Mouse (Mus musculus): ENCODE measurements around the gene Cd99l2. TPM values are rescaled to one million over a fixed set of nuclear protein-coding genes. Genes with fewer than 3 reads are reported as not detected.

The Cd99l2 gene
- polyA plus RNA-seq, 1 experiment from 2014 or later: 17.0 TPM

DNA sequence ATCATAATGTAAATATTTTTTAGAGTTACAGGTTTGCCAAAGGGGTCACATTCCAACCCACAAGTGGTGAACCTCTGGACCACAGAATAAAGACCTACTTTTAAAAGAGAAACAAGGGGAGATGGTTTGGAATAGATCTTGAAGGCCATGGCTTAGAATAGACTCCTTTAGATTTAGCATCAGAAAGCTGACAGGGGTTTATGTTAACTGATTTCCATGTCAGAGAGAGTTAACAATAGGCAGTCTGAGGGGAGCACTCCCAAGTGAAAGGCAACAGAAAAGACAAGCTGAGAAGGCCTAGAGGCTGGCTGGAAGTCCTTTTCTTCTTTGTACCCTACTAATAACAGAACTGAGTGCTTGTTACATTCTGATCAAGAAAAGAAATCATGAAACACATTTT, 86.4 kb downstream of the Cd99l2 start:
- DNase-seq (ENCODE audit: low spot score): no peak
- Histone ChIP-seq H3K27me3 (replicated peaks; ENCODE audit: insufficient read depth, low read length) (no peaks in the 10 kb centered on the region), H3K4me2 (replicated peaks; ENCODE audit: low read depth, low read length) (no peak overlapping the region), H3K4me3 (ENCODE audit: low read depth, low read length) (no peak overlapping the region), H3K4me1 (ENCODE audit: insufficient read depth, low read depth, low read length) (no peaks in the 10 kb centered on the region), H3K9ac (replicated peaks; ENCODE audit: low read depth) (no peak overlapping the region), H3K27ac (ENCODE audit: low read length) (no peak overlapping the region), H3K36me3 (ENCODE audit: insufficient read depth, low read length) (peaks cover 4% of the 10 kb centered on the region; the same call in 1 of the 2 replicates), H3K9me3 (ENCODE audit: low read length) (no peaks in the 10 kb centered on the region)
- TF ChIP-seq EP300 (IDR thresholded peaks at IDR 0.05): no peak
- TF ChIP-seq CTCF (IDR thresholded peaks at IDR 0.05): no peak
- no peak for ATAC-seq

DNA sequence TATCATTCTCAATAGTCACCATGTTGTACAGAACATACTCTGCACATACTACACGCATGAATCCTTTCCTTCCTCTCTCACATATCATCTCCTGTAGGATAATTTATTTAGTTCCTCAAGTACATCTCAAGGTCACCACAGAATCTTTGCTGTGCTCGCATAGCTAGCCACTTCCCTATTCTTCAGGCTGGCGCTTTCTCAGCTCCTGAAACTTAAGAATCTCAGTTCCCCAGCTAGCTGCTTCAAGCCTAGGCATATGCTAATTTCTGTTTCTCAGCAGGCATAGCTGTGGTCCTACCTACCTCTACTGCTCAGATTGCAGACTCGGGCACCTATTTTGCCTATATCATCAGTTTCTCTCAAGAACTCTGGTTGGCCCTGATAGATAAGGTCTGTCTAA, 96.3 kb downstream of the Cd99l2 start:
- no peaks in the 10 kb centered on the region for H3K9me3 ChIP-seq (ENCODE audit: low read length)
- H3K9ac ChIP-seq (replicated peaks; ENCODE audit: low read depth): no peak overlapping the region
- no peak for TF ChIP-seq EP300 (IDR thresholded peaks at IDR 0.05)
- TF ChIP-seq CTCF (IDR thresholded peaks at IDR 0.05): no peak
- no peaks in the 10 kb centered on the region for H3K36me3 ChIP-seq (ENCODE audit: insufficient read depth, low read length)
- no peaks in the 10 kb centered on the region for H3K27me3 ChIP-seq (replicated peaks; ENCODE audit: insufficient read depth, low read length)
- WGBS: 69% methylated on average over 4 of the region's 4 CpGs
- no peak for ATAC-seq
- no peak overlapping the region for H3K27ac ChIP-seq (ENCODE audit: low read length)
- H3K4me1 ChIP-seq (ENCODE audit: insufficient read depth, low read depth, low read length): no peaks in the 10 kb centered on the region
- no peak for DNase-seq (ENCODE audit: low spot score)
- H3K4me2 ChIP-seq (replicated peaks; ENCODE audit: low read depth, low read length): no peak overlapping the region
- no peak overlapping the region for H3K4me3 ChIP-seq (ENCODE audit: low read depth, low read length)

DNA sequence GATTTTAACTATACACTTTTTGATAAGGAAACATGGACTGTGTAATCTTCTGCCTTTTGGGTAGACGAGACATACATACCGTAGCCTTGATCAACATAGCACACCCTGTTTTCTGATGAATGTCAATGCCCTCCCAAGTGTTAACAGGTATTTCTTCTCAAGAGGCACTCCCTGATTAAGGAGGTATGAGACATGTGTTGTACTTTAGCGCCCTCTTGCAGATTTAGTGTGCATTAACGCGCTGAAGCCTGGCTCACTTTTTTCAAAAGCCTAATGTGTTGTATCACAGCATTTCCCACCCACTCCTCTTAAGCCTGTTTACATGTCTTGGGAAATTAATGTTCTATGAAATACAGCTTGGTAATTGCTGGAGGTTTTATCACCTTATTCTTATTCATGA, 111.1 kb downstream of the Cd99l2 start:
- no peak overlapping the region for H3K4me2 ChIP-seq (replicated peaks; ENCODE audit: low read depth, low read length)
- no peaks in the 10 kb centered on the region for H3K9me3 ChIP-seq (ENCODE audit: low read length)
- H3K27ac ChIP-seq (ENCODE audit: low read length): no peak overlapping the region
- H3K4me3 ChIP-seq (ENCODE audit: low read depth, low read length): no peak overlapping the region
- no peaks in the 10 kb centered on the region for H3K36me3 ChIP-seq (ENCODE audit: insufficient read depth, low read length)
- H3K9ac ChIP-seq (replicated peaks; ENCODE audit: low read depth): no peak overlapping the region
- H3K4me1 ChIP-seq (ENCODE audit: insufficient read depth, low read depth, low read length): no peaks in the 10 kb centered on the region
- WGBS: 39% methylated on average over 5 of the region's 5 CpGs
- peak; percentile 58 for DNase-seq (ENCODE audit: low spot score)
- TF ChIP-seq EP300 (IDR thresholded peaks at IDR 0.05): no peak
- peak; percentile 74 for TF ChIP-seq CTCF (IDR thresholded peaks at IDR 0.05)
- H3K27me3 ChIP-seq (replicated peaks; ENCODE audit: insufficient read depth, low read length): no peaks in the 10 kb centered on the region
- peak; percentile 23; the same call in 1 of the 2 replicates for ATAC-seq

DNA sequence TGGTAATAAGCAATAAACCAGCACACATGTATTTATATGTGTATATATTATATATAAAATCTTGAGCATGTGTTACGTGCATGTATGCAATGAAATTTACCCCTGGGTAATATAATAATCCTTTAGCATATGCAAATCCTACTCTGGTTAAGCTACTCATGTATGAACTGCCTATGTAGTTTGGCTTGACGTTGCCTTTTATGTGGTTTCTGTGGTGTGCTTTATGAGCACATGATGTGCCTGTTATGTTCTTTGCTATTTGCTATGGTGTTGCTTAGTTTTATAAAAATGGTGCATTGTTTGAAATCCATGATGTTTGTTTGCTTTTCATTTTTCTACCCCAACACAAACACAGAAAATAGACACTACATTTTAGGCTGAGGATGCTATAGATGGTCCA, 114.2 kb downstream of the Cd99l2 start:
- H3K4me2 ChIP-seq (replicated peaks; ENCODE audit: low read depth, low read length): no peak overlapping the region
- H3K4me1 ChIP-seq (ENCODE audit: insufficient read depth, low read depth, low read length): no peaks in the 10 kb centered on the region
- no peak overlapping the region for H3K27ac ChIP-seq (ENCODE audit: low read length)
- no peak for TF ChIP-seq EP300 (IDR thresholded peaks at IDR 0.05)
- no peak for TF ChIP-seq CTCF (IDR thresholded peaks at IDR 0.05)
- no peak overlapping the region for H3K9ac ChIP-seq (replicated peaks; ENCODE audit: low read depth)
- DNase-seq (ENCODE audit: low spot score): no peak
- WGBS: 86% methylated on average over 2 of the region's 2 CpGs
- H3K36me3 ChIP-seq (ENCODE audit: insufficient read depth, low read length): no peaks in the 10 kb centered on the region
- ATAC-seq: no peak
- H3K4me3 ChIP-seq (ENCODE audit: low read depth, low read length): no peak overlapping the region
- no peaks in the 10 kb centered on the region for H3K27me3 ChIP-seq (replicated peaks; ENCODE audit: insufficient read depth, low read length)
- H3K9me3 ChIP-seq (ENCODE audit: low read length): no peaks in the 10 kb centered on the region

DNA sequence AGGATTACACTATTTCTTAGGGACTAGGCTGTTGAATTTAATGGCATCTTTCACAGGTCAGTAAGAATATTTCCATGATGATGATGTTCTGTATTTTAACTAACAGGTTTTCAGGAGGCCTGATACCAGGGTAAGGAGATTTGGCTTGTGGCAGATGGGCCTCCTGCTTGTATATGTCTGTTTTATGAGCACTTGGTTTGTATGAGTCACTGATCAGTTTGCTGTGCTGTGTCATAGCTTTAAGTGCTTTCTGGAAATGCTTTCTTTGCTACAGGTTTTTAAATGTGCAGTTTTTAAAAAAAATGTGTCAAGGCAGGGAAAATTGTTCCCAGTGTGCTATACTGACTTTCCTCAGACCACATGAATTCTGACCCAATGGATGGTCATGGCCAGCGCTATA, 115.9 kb downstream of the Cd99l2 start:
- no peak overlapping the region for H3K27ac ChIP-seq (ENCODE audit: low read length)
- WGBS: 88% methylated on average over 1 of the region's 1 CpGs
- no peaks in the 10 kb centered on the region for H3K36me3 ChIP-seq (ENCODE audit: insufficient read depth, low read length)
- H3K9ac ChIP-seq (replicated peaks; ENCODE audit: low read depth): no peak overlapping the region
- H3K9me3 ChIP-seq (ENCODE audit: low read length): no peaks in the 10 kb centered on the region
- no peak overlapping the region for H3K4me3 ChIP-seq (ENCODE audit: low read depth, low read length)
- no peak for DNase-seq (ENCODE audit: low spot score)
- H3K27me3 ChIP-seq (replicated peaks; ENCODE audit: insufficient read depth, low read length): no peaks in the 10 kb centered on the region
- TF ChIP-seq CTCF (IDR thresholded peaks at IDR 0.05) (no peak), EP300 (IDR thresholded peaks at IDR 0.05) (no peak)
- no peak overlapping the region for H3K4me2 ChIP-seq (replicated peaks; ENCODE audit: low read depth, low read length)
- no peak for ATAC-seq
- no peaks in the 10 kb centered on the region for H3K4me1 ChIP-seq (ENCODE audit: insufficient read depth, low read depth, low read length)

Small RNAs within 50 kb of the gene (microRNA-seq; reads per million reads assigned to microRNA genes)
- not detected for gene Gm23945

Other genes with a start within 250 kb of the Cd99l2 start
- gene Mtmr1, start 128.1 kb downstream of the Cd99l2 start, polyA plus RNA-seq (2015; fragmentation: Nextera tagmentation; extraction: Ambion mirVana): 7.6 TPM in 2 replicates
- gene Hmgb3, start 63.1 kb upstream of the Cd99l2 start, polyA plus RNA-seq (2015; fragmentation: Nextera tagmentation; extraction: Ambion mirVana): 57.1 and 64.4 TPM in 2 replicates
- 0.05 TPM in 1 of 2 replicates, not detected in the other for gene Gpr50, start 170.8 kb upstream of the Cd99l2 start, polyA plus RNA-seq (2015; fragmentation: Nextera tagmentation; extraction: Ambion mirVana)